Mouse (Mus musculus) MN1 (cell line): ENCODE data around the gene Aoc2.
"Not testable (repeated sequence)": the region's sequence is repeated elsewhere in the genome, so short reads cannot be mapped to it uniquely, and the experiment has no call there.

Experiments
- DNase-seq: peaks from one replicate; pipeline ENCODE4 v3.0.0-alpha.2; 2016; ENCODE audit warnings: low spot score

Aoc2 gene

GRCm38 (mm10) chr11:101315665-101316500 is 9.0 kb upstream of the Aoc2 start, which contains the start of gene Psme3:
Gene Psme3, plus strand, starts transcription at chr11:101316213.
- peak; percentile 92 for DNase-seq

- peak; percentile 81 for DNase-seq
Observed at GRCm38 (mm10) chr11:101316501-101316917, 8.4 kb upstream of the Aoc2 start.

GRCm38 (mm10) chr11:101323609-101324008 is 1.3 kb upstream of the Aoc2 start:
- DNase-seq, result peak; percentile 79

- DNase-seq, result not testable (repeated sequence)
Observed at GRCm38 (mm10) chr11:101325201-101325600, 338 bp downstream of the Aoc2 start.

GRCm38 (mm10) chr11:101326147-101326546 is 1.3 kb downstream of the Aoc2 start:
- no peak for DNase-seq

GRCm38 (mm10) chr11:101327311-101327710 is 2.4 kb downstream of the Aoc2 start:
- no peak for DNase-seq

GRCm38 (mm10) chr11:101328941-101329635 is 4.2 kb downstream of the Aoc2 start:
- peak; percentile 16 for DNase-seq

GRCm38 (mm10) chr11:101330371-101330924 is 5.6 kb downstream of the Aoc2 start, which contains the start of gene Aoc3:
Gene Aoc3, plus strand, starts transcription at chr11:101330605.
- no peak for DNase-seq

GRCm38 (mm10) chr11:101330961-101331360 is 6.1 kb downstream of the Aoc2 start:
- not testable (repeated sequence) for DNase-seq

- DNase-seq, result no peak
Observed at GRCm38 (mm10) chr11:101332537-101332936, 7.7 kb downstream of the Aoc2 start.

GRCm38 (mm10) chr11:101334023-101334422 is 9.2 kb downstream of the Aoc2 start:
- no peak for DNase-seq

GRCm38 (mm10) chr11:101334516-101334915 is 9.7 kb downstream of the Aoc2 start:
- DNase-seq, result no peak

GRCm38 (mm10) chr11:101335685-101336084 is 10.8 kb downstream of the Aoc2 start:
- no peak for DNase-seq

GRCm38 (mm10) chr11:101338123-101338760 is 13.4 kb downstream of the Aoc2 start:
- peak; percentile 82 for DNase-seq

- DNase-seq, result no peak
Observed at GRCm38 (mm10) chr11:101347083-101347775, 22.4 kb downstream of the Aoc2 start.

GRCm38 (mm10) chr11:101348774-101349173 is 23.9 kb downstream of the Aoc2 start:
- no peak for DNase-seq

GRCm38 (mm10) chr11:101349216-101349615 is 24.4 kb downstream of the Aoc2 start:
- DNase-seq, result no peak

- no peak for DNase-seq
Observed at GRCm38 (mm10) chr11:101351100-101351720, 26.3 kb downstream of the Aoc2 start.

GRCm38 (mm10) chr11:101351721-101352111 is 26.9 kb downstream of the Aoc2 start:
- no peak for DNase-seq

GRCm38 (mm10) chr11:101353436-101353835 is 28.6 kb downstream of the Aoc2 start:
- DNase-seq, result no peak

GRCm38 (mm10) chr11:101354438-101355010 is 29.7 kb downstream of the Aoc2 start:
- DNase-seq, result no peak
